Mouse (Mus musculus) forebrain, embryonic 12.5 days (tissue): ENCODE results near the gene Gm5141. TPM values are rescaled to one million over a fixed set of nuclear protein-coding genes. Genes with fewer than 3 reads are reported as not detected.

Experiments
- microRNA counts: library from miRNA; unstranded; fragments of <30 nt; microRNA quantifications from one replicate; lab custom pipeline; 2017
- microRNA-seq: library from miRNA; unstranded; fragments of <30 nt; microRNA quantifications from one replicate; pipeline ENCODE4, GENCODE M21; 2017
- polyA plus RNA-seq: library from polyadenylated mRNA; unstranded; fragments of >200 nt; fragmentation: Nextera tagmentation; extraction: Ambion mirVana; gene quantifications from 2 replicates; pipeline ENCODE4 v1.2.1, GENCODE M21; 2016

Gm5141 gene
- polyA plus RNA-seq, 1 experiment from 2014 or later, result 12.3 TPM

MicroRNAs within 50 kb of the gene (microRNA counts, 519-probe panel; counts per million panel counts)
- microRNA mmu-miR-713 (lab: Ali Mortazavi, UCI), result not detected

Small RNA genes lying within 50 kb of the gene (microRNA-seq; reads per million reads assigned to microRNA genes)
- not detected for gene Gm24588
- gene Mir713, result not detected

Other genes starting within 250 kb of the Gm5141 start
- 0.76 TPM in 1 of 2 replicates, not detected in the other for gene Zfp935, start 227.3 kb downstream of the Gm5141 start, polyA plus RNA-seq
- gene Zfp934, start 214.6 kb downstream of the Gm5141 start, polyA plus RNA-seq, result 18.2 and 19.1 TPM in 2 replicates
- 13.1 and 14.5 TPM in 2 replicates for gene 6720489N17Rik, start 161.6 kb downstream of the Gm5141 start, polyA plus RNA-seq
- gene Platr25, start 25.1 kb downstream of the Gm5141 start, polyA plus RNA-seq, result 30.2 and 31.2 TPM in 2 replicates
- not detected in 2 replicates for gene Fbp2, start 72.6 kb upstream of the Gm5141 start, polyA plus RNA-seq
- gene Fbp1, start 102.5 kb upstream of the Gm5141 start, polyA plus RNA-seq, result not detected in 2 replicates
- 30.7 and 34.3 TPM in 2 replicates for gene 2010111I01Rik, start 179.1 kb upstream of the Gm5141 start, polyA plus RNA-seq